Mouse (Mus musculus) CH12.LX (cell line): ENCODE results near the gene Ap1s2. TPM values are rescaled to one million over a fixed set of nuclear protein-coding genes. Genes with fewer than 3 reads are reported as not detected.

Experiments
- DNase-seq: peaks from one replicate; pipeline ENCODE4 v3.0.0-alpha.2; 2013; ENCODE audit errors: extremely low read depth
- H3K27ac ChIP-seq: 2 replicates; pipeline ENCODE4 v1.5.1; 2012; ENCODE audit warnings: low read depth, mild to moderate bottlenecking, control low read depth, moderate library complexity; ENCODE audit not compliant: insufficient read depth
- H3K27me3 ChIP-seq: replicated peaks from 2 replicates; pipeline ENCODE3; 2012; ENCODE audit warnings: inconsistent platforms
- H3K36me3 ChIP-seq, 2 experiments: replicated peaks in 1 of 2; 2 replicates each; pipeline versions ENCODE3 to v1.6.1; 2012; ENCODE audit warnings: inconsistent platforms in 1 of 2, low read length in 1 of 2, mild to moderate bottlenecking in 1 of 2, mixed read lengths in 1 of 2, moderate library complexity in 1 of 2; ENCODE audit not compliant: control insufficient read depth in 1 of 2, insufficient read depth in 1 of 2
- H3K4me1 ChIP-seq, 2 experiments: 2 replicates each; pipeline ENCODE4 v1.6.1; 2012; ENCODE audit warnings: inconsistent platforms in 1 of 2, moderate library complexity in 1 of 2; ENCODE audit not compliant: insufficient read depth in 2 of 2, control insufficient read depth in 1 of 2
- H3K4me2 ChIP-seq: 2 replicates; pipeline ENCODE4 v1.6.1; 2012; ENCODE audit warnings: low read depth, mild to moderate bottlenecking, control low read depth; ENCODE audit not compliant: poor library complexity, insufficient read depth, severe bottlenecking
- H3K4me3 ChIP-seq, 3 experiments: fragments of 150-350 bp in 1 of 3; sonication (generic) in 1 of 3; replicated peaks in 1 of 3; 2 replicates each; pipeline versions ENCODE3 to v1.5.1; 2011 to 2012; ENCODE audit warnings: low read depth in 2 of 3, low read length in 2 of 3, mild to moderate bottlenecking in 2 of 3, moderate library complexity in 2 of 3, control low read depth in 1 of 3, improper control_type of control experiment in 1 of 3, inconsistent platforms in 1 of 3, mixed read lengths in 1 of 3; ENCODE audit not compliant: poor library complexity in 1 of 3
- H3K79me2 ChIP-seq: replicated peaks from 2 replicates; pipeline ENCODE4 v1.6.1; 2012; ENCODE audit warnings: mild to moderate bottlenecking, moderate library complexity; ENCODE audit not compliant: control insufficient read depth, poor library complexity, insufficient read depth, severe bottlenecking; ENCODE audit errors: extremely low read depth
- H3K9ac ChIP-seq: 2 replicates; pipeline ENCODE4 v1.6.1; 2012; ENCODE audit warnings: low read depth, mild to moderate bottlenecking, control low read depth, moderate library complexity; ENCODE audit not compliant: insufficient read depth
- H3K9me3 ChIP-seq: replicated peaks from 2 replicates; pipeline ENCODE3; 2012; ENCODE audit warnings: low read length, inconsistent platforms, mixed read lengths
- CHD2 ChIP-seq: IDR thresholded peaks from 2 replicates; pipeline ENCODE4 v1.6.1; 2011; ENCODE audit warnings: low read length, improper control_type of control experiment
- CTCF ChIP-seq, 2 experiments: IDR thresholded peaks in 1 of 2; conservative IDR thresholded peaks in 1 of 2; 2 replicates each; pipeline ENCODE4 v1.5.1; 2011 to 2012; ENCODE audit warnings: low read depth in 2 of 2, low read length in 2 of 2, improper control_type of control experiment in 1 of 2, inconsistent platforms in 1 of 2, mild to moderate bottlenecking in 1 of 2, moderate library complexity in 1 of 2
- IRF4 ChIP-seq: IDR thresholded peaks from 2 replicates; pipeline ENCODE4 v1.6.1; 2014; ENCODE audit warnings: low read depth, mild to moderate bottlenecking, inconsistent platforms, low read length, improper control_type of control experiment
- MAX ChIP-seq: IDR thresholded peaks from 2 replicates; pipeline ENCODE4 v1.6.1; 2011; ENCODE audit warnings: low read length, improper control_type of control experiment
- MEF2A ChIP-seq: IDR thresholded peaks from 2 replicates; pipeline ENCODE4 v1.6.1; 2014; ENCODE audit warnings: low read depth, mild to moderate bottlenecking, inconsistent platforms, low read length, improper control_type of control experiment, borderline replicate concordance
- MXI1 ChIP-seq: IDR thresholded peaks from 2 replicates; pipeline ENCODE4 v1.6.1; 2011; ENCODE audit warnings: mild to moderate bottlenecking, low read depth, low read length, improper control_type of control experiment
- MYC ChIP-seq: IDR thresholded peaks from 2 replicates; pipeline ENCODE4 v1.6.1; 2011; ENCODE audit warnings: low read depth, mild to moderate bottlenecking, improper control_type of control experiment, low read length
- NELFE ChIP-seq: IDR thresholded peaks from 2 replicates; pipeline ENCODE4 v1.6.1; 2011; ENCODE audit warnings: low read depth, low read length, improper control_type of control experiment
- POLR2A ChIP-seq: IDR thresholded peaks from 2 replicates; pipeline ENCODE4 v1.6.1; 2011; ENCODE audit warnings: low read depth, mild to moderate bottlenecking, improper control_type of control experiment, low read length
- POLR2AphosphoS2 ChIP-seq: IDR thresholded peaks from 2 replicates; pipeline ENCODE4 v1.6.1; 2011; ENCODE audit warnings: low read depth, low read length, improper control_type of control experiment
- RAD21 ChIP-seq: IDR thresholded peaks from 2 replicates; pipeline ENCODE4 v1.6.1; 2011; ENCODE audit warnings: low read depth, mild to moderate bottlenecking, low read length, improper control_type of control experiment, moderate library complexity
- TBP ChIP-seq: conservative IDR thresholded peaks from 2 replicates; pipeline ENCODE4 v1.6.1; 2011; ENCODE audit warnings: low read depth, low read length, improper control_type of control experiment
- TCF12 ChIP-seq: IDR thresholded peaks from 2 replicates; pipeline ENCODE4 v1.6.1; 2014; ENCODE audit warnings: low read depth, mild to moderate bottlenecking, inconsistent platforms, low read length, improper control_type of control experiment
- UBTF ChIP-seq: IDR thresholded peaks from 2 replicates; pipeline ENCODE4 v1.6.1; 2012; ENCODE audit warnings: low read depth, mild to moderate bottlenecking, inconsistent platforms, low read length, improper control_type of control experiment, moderate library complexity
- USF1 ChIP-seq: IDR thresholded peaks from 2 replicates; pipeline ENCODE4 v1.6.1; 2014; ENCODE audit warnings: low read depth, mild to moderate bottlenecking, inconsistent platforms, low read length, improper control_type of control experiment
- ZC3H11A ChIP-seq: IDR thresholded peaks from 2 replicates; pipeline ENCODE4 v1.6.1; 2012; ENCODE audit warnings: low read depth, mild to moderate bottlenecking, inconsistent platforms, low read length, improper control_type of control experiment
- ZKSCAN1 ChIP-seq: IDR thresholded peaks from 2 replicates; pipeline ENCODE4 v1.6.1; 2012; ENCODE audit warnings: low read depth, inconsistent platforms, low read length, improper control_type of control experiment, borderline replicate concordance
- ZNF384 ChIP-seq: IDR thresholded peaks from 2 replicates; pipeline ENCODE4 v1.6.1; 2012; ENCODE audit warnings: low read depth, low read length, improper control_type of control experiment, inconsistent platforms
- dilution Hi-C: fragments of 300-500 bp; cut with MboI; formaldehyde crosslinking; loops from 2 replicates; pipeline ENCODE4 v1.14.3; 2020; ENCODE audit warnings: low sequenced_read_pairs; ENCODE audit not compliant: extremely low pct_unique_long_range_greater_than_20kb, extremely low pct_ligation_motif_present
- in situ Hi-C: fragments of 300-500 bp; cut with MboI; formaldehyde crosslinking; loops from 3 replicates; pipeline ENCODE4 v1.14.3; 2019; ENCODE audit warnings: low sequenced_read_pairs, low pct_ligation_motif_present, low pct_unique_long_range_greater_than_20kb, mixed read lengths
- polyA plus RNA-seq: library from polyadenylated mRNA; unstranded; fragments of >175 nt; gene quantifications from 2 replicates; pipeline ENCODE4 v1.2.1, GENCODE M21; 2012; ENCODE audit warnings: low read depth; ENCODE audit not compliant: insufficient read length
- total RNA-seq, 2 experiments: library from RNA; depleted of rRNA; stranded (reverse); fragments of 300-350 nt in 1 of 2; fragments of >200 nt in 1 of 2; gene quantifications; 2 replicates each; pipeline ENCODE4 v1.2.3; 2012 to 2014

Ap1s2 gene
- total and polyA plus RNA-seq, 3 experiments: 4.3 to 12.3 (median 8.9) TPM

DNA sequence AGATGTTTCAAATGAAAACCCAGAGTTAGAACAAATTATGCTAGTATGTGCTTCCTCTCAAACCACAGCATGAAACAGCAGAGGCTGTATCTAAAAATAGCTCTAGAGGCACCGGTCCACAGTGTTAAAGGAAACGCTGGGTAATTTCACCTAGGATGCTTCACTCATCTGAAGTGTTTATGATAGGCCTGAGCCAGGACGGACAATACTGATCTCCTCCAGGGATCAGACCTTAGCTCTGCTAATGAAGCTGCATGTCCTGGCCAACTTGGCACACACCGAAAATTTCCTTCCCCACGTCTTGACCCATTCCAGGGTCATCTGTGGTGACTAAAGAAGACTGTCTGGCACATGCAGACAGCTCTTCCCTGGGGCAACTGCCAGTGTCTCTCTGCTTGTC lies 29.4 kb upstream of the Ap1s2 start:
- peak; percentile 39 for DNase-seq
- Histone ChIP-seq H3K9ac (no peak overlapping the region), H3K36me3 (no peaks in the 10 kb centered on the region), H3K27me3 (no peaks in the 10 kb centered on the region), H3K79me2 (no peaks in the 10 kb centered on the region), H3K27ac (peak overlapping the region; percentile 57), H3K4me2 (peak overlapping the region; percentile 44), H3K4me1 (peaks cover 10 to 35% of the 10 kb centered on the region in 2 experiments; a peak in 3 of 4 replicates), H3K9me3 (no peaks in the 10 kb centered on the region), H3K4me3 (no peak overlapping the region)
- in situ Hi-C loops: no loop called here
- dilution Hi-C loops: no loop called here
- TF ChIP-seq MXI1 (no peak), MEF2A (peak; percentile 81), MAX (no peak)

DNA sequence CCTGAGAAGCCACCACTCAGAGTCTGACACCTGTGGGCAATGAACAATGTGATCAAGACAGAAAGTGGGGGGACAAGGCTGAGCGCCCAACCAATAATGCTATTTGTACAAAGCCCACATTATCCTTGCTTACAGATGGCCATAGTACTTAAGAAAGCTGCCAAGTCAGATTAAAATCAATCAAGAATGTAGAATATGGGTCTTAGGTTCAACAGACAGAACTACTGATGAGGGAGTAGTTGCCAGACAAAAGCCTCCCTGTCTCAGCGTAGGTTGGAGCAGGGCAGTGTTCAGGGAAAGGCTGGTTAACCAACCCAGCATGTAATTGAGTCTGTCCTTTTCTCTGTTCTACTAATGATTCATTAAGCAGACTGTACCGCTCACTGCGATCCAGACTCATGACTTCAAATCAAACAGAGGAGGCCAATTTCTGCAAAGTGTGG lies 23.3 kb upstream of the Ap1s2 start:
- in situ Hi-C loops (no loop called here), dilution Hi-C loops (no loop called here)
- no peak for DNase-seq
- H3K27me3 ChIP-seq: no peaks in the 10 kb centered on the region
- H3K79me2 ChIP-seq: no peaks in the 10 kb centered on the region
- H3K9me3 ChIP-seq: no peaks in the 10 kb centered on the region
- H3K4me1 ChIP-seq: peaks cover 0 to 6% of the 10 kb centered on the region in 2 experiments; a peak in 2 of 4 replicates
- no peak overlapping the region for H3K4me3 ChIP-seq
- H3K36me3 ChIP-seq: no peaks in the 10 kb centered on the region
- no peak overlapping the region for H3K9ac ChIP-seq
- TF ChIP-seq RAD21 (no peak), CHD2 (no peak), POLR2A (no peak), ZNF384 (no peak), MXI1 (no peak), USF1 (no peak), ZKSCAN1 (no peak), MAX (no peak)
- H3K4me2 ChIP-seq: no peak overlapping the region
- no peak overlapping the region for H3K27ac ChIP-seq

DNA sequence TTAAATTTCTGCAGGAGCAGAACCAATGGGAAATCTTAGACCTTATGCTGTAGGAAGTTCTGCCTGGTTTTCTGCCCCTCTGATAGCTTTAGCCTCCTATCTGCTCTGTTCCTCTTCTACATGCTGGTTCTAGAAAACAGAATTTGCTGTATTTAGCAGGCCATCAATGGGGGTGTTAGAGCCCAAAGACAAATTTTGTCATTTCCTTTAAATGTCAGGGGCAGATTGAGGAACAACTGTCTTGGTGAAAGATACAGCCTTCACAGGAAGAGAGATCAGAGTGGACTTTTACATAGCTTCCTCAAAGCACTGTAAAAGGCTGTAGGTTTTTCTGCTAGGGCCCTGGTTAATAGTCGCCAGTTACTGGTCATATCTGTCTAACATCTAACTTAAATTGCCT lies 11.5 kb upstream of the Ap1s2 start:
- in situ Hi-C loops: no loop called here
- TF ChIP-seq POLR2A: no peak
- no peak for TF ChIP-seq NELFE
- no peak for TF ChIP-seq ZNF384
- no peak for TF ChIP-seq POLR2AphosphoS2
- TF ChIP-seq RAD21: no peak
- TF ChIP-seq MAX: no peak
- no peak for TF ChIP-seq TBP
- TF ChIP-seq TCF12: no peak
- TF ChIP-seq MYC: no peak
- no peak for TF ChIP-seq ZC3H11A
- no peak for TF ChIP-seq CTCF (conservative IDR thresholded peaks at IDR 0.05 in 1 of 2, IDR thresholded peaks at IDR 0.05 in 1 of 2; ENCODE audit: low read depth in 2 of 2, low read length in 2 of 2)
- no peak for TF ChIP-seq IRF4
- TF ChIP-seq UBTF: no peak
- Histone ChIP-seq H3K9ac (no peak overlapping the region), H3K9me3 (no peaks in the 10 kb centered on the region), H3K27me3 (no peaks in the 10 kb centered on the region), H3K27ac (no peak overlapping the region), H3K36me3 (no peaks in the 10 kb centered on the region), H3K4me1 (peaks cover 3 to 9% of the 10 kb centered on the region in 2 experiments; a peak in 1 of 4 replicates), H3K4me2 (no peak overlapping the region), H3K4me3 (no peak overlapping the region), H3K79me2 (no peaks in the 10 kb centered on the region)
- DNase-seq: no peak
- dilution Hi-C loops: no loop called here
